Mouse (Mus musculus) cerebellum, adult 9-10 months (tissue): ENCODE measurements at regions not wholly inside any gene's neighbourhood (a gene's known extent, or its start where the extent isn't known, plus 50 kb on each side); places are given as distances from the start of the nearest gene placed in this dataset.
"Not testable (repeated sequence)": the region's sequence is repeated elsewhere in the genome, so short reads cannot be mapped to it uniquely, and the experiment has no call there.

Experiments used
- DNase-seq: peaks from one replicate; pipeline ENCODE4 v3.0.0; 2022

DNA sequence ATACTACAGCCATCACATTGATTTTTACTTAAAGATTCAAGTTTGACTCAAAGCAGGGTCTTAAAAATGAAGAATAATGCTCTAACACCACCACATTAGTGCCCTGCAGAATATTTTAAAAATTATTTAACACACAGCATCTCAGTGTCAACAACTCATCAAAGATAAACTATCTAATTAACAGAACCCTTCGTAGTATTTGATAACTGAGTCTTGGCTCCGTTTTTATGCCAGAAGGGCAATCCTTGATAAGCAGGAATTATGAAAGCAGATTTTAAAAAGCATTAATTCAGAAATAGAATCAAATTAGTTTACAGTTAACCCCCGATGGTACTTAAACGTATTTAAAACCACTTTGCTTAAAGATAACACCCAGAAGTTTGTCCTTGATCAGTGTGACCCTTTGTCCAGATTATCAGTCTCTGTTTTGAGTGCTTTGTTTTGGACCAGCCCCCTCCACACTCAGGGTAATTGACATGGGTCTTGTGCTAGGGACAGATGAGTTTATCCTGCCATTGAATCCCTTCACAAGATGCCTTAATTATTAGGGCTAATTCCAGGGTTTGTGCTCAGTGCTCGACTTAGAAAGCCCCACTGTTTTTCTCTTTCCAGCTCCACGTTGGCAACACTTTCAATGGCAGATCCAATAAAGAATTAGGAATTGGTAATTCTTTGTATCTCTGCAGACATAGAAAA, 69.4 kb upstream of the Dph6 start:
- DNase-seq, result no peak

DNA sequence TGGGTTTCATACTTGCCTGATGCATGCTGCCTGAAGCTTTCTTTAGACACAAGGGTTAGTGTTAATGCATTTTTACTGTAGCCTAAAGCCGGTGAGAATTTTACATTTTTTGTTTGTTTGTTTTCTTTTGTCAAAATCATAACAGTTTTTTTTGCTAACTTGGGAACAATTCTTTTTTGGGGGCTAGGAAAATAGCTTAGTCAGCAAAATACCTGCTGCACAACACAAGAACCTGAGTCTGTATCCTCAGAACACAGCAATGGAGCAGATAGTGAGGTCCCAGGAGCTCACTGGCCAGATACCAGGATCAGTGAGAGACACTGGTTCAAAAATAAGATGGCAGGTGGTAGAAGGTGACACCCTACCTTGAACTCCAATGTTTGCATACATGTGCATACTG, 72.4 kb upstream of the Dph6 start:
- DNase-seq, result no peak

DNA sequence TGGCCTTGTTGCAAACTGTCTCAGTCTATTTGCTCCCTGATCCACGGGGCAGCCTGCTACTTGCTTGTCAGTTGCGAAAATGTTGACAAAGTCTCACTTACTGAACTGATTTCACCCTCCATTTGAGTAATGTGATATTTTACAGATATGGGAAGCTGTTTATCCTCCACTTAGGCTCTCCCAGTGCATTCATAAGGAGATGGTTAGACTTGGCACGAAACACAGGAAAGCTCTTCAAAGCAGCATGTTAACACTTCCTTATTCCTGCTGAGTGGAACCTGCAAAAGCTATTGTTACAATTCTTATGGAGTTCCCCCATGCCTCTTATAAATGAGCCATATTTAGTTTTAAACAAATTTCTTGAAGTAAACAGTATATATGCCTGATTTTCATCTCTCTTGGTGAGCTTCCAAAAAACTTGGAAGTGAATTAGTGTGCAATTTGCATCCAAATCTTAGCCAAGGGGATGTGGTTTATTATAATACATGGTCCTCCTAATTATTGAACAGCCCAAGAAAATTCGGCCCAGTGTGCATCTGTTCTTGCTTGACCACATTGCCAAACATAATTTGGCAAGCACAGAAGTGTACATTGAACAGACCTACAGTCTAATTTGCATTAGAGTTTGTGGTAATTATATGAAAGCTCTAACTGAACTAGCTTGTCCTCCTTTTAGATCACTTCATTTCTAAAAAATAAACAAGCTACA, 80.3 kb upstream of the Dph6 start:
- no peak for DNase-seq

DNA sequence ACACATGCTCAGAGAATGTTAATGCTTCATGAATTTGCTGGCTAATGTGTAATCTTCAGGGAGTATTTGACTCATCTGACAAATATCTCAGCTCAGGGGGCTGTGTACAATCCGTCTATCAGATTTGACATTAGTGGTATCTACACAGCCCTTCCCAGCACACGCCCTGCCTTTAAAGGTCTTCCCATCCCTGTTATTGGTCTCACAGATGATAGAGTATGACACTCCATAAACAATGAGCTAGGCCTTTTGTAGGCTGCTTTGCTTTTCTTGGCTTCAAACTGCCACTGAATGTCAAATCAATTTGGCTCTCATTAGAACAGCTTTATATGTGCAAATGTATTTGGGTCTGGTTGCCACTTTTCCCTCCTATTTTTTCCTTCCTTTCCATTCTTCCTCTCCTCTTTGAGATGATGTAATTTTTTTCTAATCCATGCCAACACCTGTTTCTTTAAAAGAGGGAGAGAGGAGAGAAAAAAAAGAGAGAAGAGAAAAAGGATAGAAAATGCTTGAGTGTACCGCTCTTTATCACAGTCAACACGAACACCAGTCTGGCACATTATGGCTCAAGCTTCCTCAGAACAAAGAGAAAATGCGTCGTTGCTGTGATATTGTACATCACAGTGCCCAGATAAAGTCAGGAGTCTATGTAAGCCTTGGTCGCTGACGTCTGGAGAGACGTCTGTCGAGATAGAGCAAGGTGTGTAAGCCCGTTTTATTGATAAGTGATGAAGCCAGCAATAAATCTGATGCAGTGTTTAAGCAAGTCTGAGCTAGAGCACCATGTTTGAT, 84.9 kb upstream of the Dph6 start:
- DNase-seq, result no peak

DNA sequence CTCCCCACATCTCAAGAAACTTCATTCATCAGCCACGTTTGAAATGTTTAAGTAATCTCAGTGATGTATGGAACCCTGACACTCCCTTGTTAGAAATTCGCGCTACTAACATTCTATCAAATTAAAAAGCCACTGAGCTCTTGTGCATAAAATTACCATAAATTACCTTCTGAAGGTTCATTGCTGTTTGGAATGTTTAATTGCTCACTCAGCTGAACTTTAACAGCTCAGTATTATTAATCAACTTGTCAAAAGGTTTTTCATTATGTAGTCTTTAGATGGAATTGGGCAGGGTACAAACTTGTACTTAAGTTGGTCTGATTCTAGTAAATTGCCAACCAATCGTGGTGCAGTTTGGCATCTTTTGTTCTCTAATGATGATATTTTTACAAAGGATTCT, 108.5 kb upstream of the Dph6 start:
- no peak for DNase-seq

DNA sequence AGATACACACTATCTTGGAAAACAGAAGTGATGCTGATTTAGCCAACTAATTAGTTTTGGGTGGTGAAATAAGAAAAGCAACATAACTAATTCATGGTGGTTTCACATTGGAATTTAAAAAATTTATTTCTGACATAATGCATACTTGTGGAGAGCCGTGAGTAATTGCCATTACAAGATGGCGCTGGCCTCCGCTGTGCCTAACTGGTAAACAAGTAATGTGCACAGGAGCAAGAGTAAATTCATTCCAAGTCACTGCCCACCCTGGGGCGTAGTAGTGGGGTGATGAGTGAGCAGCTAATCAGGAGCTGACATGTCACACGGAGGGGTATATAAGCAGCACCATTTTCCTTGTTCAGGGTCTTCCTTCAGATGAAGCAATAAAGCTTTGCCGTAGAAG, 119.0 kb upstream of the Dph6 start:
- not testable (repeated sequence) for DNase-seq

DNA sequence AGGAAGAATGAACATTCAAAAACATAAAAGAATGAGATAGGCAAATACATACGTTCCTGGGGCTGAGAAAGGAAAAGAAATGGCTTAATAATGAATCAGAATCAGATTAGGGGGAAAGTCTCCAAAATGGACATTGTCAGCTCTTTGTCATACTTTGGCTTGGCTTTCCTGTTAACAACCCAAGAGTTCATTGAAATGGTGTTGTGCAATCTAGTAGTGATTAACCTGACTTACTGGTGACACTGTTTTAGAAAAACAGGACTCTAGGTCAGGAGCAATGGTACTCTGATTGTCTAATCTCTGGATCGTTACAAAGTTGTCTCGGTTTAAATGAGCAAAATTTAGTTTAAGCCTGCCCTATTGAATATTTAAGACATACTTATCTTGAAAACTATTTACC, 119.5 kb upstream of the Dph6 start:
- DNase-seq, result no peak

DNA sequence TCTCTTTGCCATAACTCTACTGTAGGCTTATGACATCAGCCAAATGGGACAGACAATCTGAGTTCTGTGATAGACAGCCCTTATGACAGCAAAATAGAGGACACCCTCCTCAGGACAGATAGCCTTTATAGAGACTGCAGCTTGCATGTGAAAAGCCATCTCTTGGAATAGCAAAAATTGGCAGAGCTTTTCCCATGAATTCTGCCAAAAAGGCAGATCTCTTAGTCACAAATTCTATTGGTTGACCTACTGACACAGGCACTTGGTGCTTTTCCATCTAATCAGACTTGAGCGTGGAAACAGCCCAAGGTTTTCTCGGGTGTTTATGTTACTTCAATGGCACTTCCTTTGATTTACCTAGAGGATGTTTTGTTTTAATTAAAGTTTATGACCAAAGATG, 120.8 kb upstream of the Dph6 start:
- no peak for DNase-seq

DNA sequence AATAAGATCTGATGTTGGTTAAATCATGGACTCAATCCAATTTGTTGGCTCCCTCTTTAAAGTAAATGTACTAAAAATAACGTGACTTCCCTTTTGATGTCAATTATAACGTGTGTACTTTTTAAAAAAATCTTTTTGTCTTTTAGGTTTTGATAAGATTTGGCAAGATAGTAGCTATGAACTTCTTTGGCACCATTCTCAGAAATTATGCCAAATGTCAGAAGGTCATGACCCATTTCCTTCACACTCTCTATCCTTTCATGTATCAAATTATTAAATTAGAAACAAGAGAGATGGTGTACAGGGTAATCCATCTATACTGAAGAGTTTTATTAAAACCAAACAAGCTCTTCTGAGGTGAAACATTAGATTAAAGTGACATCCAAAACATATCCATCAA, 121.4 kb upstream of the Dph6 start:
- DNase-seq, result no peak

DNA sequence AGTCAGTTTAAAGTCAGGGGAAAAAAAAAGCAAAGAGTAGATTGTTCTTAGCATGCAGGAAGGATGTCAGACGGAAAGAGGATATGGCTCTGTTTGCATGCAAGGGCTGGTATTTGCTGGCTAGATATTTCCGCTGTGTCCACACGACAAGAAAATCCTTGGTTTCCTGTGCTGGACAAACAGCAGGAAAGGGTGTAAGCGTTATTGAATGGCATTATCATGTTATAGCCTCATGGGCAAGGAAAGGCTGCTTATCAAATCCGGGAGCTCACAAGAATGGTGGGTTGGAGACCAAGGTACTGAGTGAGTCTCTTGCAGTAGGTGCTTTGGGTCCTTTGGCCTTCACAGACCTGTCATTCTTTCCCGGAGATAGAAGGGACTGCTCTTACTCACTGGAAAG, 127.7 kb upstream of the Dph6 start:
- no peak for DNase-seq

DNA sequence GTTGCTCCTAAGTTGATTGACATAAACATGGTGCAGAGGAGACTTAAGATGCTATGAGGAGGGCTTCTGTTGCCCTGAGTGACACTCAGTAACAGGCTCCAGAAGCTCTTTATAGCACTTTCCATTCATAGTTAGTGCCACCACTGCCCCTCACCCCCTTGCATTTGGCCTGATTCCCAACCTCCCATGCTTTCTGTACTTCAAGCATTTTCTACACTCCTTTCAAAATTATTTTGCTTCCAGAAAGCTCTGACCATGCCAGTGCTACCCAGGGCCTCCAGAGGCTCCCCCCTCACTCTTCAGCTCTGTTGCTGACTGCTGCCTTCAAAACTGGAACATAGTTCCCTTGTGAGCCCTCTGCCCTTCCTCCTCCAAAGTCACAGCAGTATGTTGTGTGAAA, 129.4 kb upstream of the Dph6 start:
- peak; percentile 11 for DNase-seq

DNA sequence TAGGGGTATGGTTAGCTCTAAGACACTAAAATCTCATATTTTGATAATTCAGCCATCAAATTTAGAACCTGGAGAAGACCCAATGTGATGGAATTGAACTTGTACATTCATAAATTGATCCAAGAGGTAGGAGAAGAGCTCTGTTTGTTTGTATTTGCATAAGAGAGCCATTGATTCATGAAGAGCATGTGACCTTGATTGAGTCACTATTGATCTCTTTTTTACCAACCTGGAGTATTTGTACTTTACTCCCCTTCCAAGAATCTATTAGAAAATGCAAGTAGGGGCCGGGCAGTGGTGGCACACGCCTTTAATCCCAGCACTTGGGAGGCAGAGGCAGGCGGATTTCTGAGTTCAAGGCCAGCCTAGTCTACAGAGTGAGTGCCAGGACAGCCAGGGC, 133.5 kb upstream of the Dph6 start:
- no peak for DNase-seq

DNA sequence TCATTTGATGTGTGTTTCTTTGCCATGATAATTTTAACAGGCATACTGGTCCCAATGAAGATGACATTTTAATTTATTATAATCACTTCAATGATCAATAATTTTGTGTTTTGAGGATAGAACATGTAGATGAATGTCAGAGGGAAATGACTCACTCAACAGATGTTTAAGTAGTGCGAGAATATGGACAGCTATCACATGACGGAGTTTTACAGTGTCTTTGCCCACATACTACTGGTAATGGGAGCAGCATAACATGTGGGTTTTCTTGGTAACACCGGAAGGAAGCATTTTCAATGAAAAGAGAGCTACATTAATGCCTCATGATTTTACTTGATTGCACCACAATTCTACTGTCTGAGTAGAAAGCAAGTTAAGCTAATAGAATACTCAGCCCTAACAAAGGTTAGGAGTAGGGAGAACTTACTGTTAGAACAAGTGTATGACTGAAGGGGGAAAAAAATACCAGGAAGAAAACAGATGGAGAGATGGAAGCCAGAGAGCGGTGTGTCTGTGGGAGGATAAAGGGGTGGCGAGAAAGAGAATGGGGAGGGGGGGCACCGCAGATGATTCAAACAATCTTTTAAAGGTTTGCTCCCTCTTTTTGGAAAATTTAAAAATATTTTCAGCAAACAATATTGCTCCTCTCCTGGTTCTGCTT, 142.0 kb upstream of the Dph6 start:
- DNase-seq, result no peak

DNA sequence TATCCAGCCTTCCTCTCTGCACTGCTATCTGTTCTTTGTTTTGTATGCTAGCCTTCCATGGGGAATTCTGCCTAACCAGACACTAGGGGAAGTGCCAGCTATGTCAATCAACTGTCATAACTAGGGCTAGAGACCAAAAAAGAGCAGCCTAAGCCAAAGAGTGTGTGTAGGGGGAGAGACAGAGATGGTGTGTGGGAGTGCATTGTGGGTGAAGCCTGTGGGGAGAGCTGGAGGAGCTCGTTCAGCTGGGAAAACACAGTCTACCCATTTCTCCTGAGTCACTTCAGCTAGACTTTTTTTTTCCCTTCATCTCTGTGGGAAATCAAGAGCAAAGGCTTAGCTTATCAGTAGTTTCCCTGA, 142.5 kb upstream of the Dph6 start:
- no peak for DNase-seq

DNA sequence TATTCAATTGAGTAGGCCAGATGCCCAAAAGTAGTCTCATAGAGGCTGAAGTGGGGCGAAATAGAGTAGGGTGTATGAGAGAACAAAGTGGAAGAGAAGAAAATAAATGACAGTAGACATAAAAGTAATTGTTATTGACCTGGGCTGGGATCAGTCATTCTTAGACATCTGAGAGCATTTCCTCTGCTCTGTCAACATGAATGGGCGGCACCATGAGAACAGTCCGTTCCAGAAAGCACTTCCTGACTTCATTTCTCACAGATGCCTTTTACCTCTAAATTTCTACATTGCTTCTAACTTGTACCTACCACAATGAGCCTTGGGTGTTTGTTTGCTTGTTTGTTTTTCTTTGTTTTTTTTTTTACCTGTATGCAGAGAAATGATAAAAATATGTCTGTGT, 148.5 kb upstream of the Dph6 start:
- no peak for DNase-seq

DNA sequence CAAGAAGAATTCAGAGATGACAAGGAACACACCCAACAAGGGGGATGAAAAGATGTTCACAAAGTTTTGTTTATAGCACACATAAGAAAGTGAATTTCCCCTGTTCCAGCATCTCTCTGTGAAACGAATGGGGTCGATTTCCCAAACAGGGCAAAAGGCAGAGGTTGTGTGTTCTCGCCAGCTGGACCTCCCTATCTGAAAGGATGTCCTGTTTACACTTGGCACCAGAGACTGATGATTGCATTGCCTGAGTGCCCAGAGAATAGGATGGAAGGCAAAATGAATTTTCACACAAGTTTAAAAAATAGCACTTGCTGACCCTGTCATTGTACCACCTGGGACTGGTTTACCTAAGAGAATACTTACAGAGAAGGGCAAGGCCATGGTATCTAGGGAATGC, 149.2 kb upstream of the Dph6 start:
- no peak for DNase-seq

DNA sequence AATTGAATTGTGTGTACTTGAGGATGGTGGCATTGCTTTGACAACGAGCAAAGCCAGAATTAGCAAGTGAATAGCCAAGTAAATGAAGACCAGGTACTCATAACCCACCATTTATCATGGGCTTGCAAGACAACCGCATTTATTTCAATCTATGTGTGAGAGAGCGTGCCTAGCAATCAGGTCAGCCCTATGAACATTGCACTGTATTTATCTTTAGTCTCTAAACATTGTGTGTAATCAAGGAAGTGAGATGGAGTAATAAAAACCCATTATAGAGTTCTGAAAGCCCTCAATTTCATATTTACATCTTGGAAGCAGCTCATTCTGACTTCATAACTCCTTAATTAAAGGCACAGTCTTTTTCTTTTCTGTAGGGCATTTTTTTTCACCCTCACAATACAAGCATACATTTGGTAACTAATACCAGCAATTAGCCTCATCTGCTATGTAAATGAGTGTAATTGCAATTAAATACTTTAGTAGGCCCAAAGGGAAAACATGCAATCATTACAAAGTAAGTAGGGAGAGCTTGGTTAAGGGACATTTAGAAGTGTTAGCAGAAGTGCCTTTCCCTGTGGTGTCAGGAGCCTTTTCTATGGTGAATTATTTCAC, 150.8 kb upstream of the Dph6 start:
- no peak for DNase-seq

DNA sequence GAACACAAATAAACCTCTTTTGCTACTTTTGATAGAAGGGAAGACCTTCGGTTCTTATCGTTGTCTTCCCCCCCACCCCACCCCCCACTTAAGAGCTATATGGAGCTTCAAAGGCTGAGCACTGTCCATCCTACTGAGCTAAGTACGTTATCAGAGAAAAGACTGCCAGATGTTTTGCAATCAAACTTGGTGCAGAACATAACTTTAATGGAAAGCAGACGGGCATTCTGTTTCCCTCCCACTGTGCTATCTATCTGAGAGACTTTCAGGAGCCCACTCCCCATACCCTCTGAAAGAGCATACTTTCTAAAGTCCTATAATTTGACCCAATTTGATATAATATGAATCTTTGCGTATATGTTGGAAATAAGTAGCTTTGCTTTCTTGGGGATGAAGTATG, 153.3 kb upstream of the Dph6 start:
- no peak for DNase-seq

DNA sequence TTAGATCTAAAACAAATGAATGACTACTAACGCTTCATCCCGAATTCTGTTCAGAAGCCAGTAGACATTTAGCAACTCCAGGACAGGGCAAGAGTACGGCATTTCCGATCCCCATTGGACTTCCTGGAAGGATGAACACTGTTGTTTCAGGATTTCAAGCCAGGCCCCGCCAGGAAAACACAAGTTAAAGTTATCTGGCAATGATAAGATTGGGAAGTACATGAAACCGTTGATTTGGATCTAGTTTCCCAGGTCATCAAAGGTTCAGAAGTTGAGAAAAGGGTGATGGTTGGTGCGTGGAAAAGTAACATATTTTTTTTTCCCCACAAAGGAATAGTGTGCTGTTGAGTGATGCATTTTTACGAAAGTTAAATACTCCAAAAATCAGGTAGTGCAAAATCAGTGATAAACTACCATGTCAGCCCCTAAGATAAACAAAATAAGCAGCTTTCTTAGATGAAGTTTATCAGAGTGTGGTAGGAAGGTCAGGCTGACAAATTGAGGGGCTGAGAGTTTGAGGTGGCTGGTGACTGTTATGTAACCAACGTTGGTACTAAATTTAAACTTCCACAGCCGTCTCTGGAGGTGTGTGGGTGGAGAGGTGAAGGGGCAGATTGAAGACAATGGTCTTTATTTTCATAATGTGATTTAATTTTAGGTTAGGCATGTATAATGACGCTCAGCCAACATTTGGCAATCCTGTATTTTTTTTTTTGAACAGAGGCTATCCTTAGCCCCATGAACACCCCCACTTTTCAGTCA, 157.6 kb upstream of the Dph6 start:
- no peak for DNase-seq

DNA sequence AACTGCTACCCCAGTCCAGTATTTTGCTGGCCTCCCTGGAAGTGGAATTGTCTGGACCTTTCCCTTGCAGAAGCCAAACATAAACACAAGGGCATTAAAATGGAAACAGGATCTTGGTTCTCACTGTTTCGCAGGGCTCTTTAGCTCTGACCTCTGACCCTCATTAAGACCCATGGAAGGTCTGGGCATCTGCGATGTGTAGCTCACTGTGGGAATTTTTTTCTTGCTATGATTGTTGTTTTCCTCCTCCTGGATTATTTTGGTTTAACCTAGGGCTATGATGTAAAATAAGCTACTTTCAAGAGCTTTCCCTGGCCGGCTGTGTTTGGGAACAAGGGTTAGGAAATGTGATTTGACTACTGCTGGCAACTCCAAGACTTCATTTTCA, 158.1 kb upstream of the Dph6 start:
- no peak for DNase-seq

DNA sequence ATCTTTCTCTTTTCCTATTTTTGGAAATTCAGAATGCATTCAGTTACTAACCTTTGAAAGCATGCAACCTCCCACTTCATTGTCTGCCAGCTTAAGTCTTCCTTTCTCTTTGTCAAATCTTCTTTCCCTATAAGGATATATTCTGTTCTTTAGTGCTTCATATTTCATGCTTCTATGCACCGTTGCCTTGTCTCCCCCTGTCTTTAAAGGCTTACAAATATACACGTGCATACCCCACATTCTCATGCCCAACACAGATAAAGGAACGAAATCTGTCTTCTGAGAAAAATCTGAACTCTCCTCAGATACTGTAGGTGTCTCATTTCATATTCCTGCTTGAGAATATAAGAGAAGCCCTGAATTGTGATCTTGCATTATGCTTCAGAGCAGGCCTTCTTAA, 167.9 kb upstream of the Dph6 start:
- DNase-seq, result no peak

DNA sequence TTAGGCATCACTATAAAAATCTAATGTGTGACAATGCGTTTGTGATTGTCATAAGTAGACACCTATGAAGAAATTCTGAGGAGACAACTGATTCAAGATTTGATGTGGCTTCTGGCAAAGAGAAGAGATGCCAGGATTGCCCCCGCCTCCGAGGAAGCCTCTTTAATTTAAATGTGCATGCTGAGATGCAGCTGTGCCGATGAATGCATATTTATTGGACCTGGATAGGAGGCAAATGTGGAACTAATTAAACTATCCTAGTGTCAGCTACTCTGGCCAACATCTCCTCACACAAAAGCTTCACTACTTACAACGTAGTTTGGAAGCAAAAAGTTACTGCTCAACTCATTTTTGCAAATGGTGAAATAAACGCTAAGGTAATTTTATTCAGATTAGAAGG, 173.4 kb upstream of the Dph6 start:
- DNase-seq, result no peak

DNA sequence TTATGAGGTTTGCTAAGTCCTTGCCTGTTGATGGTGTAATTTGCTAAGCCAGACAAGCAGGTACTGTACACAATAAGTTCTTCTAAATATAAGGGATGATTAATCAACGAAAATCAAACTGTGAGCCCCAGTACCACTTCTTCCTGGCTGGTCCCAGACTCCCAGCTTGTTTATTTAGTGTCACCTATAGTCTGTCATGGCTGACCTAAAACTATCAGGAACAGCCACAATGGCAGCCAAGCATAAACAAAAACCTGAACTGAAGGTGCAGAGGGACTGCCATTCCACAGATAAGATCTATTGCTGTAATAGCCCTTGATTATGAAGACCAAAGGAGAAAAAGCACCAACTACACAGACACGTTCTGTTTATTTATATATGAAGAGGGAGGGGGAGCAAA, 180.9 kb upstream of the Dph6 start:
- no peak for DNase-seq
